Mouse (Mus musculus) left cerebral cortex, postnatal 4 days (tissue): ENCODE data around the gene Fam172a. TPM values are rescaled to one million over a fixed set of nuclear protein-coding genes. Genes with fewer than 3 reads are reported as not detected.

Experiments used
- DNase-seq: peaks from one replicate; pipeline ENCODE4 v3.0.0-alpha.2; 2022
- intact Hi-C: fragments of 180-260 bp; cut with DNase I; formaldehyde crosslinking; loops from one replicate; pipeline ENCODE4 v1.15.1; 2025
- total RNA-seq, 2 experiments: library from RNA; stranded (reverse); gene quantifications; 2 replicates each; pipeline ENCODE4 v1.2.3; 2021

Fam172a gene
- total RNA-seq, 2 experiments from 2014 or later = 49.4 to 54.2 TPM

DNA sequence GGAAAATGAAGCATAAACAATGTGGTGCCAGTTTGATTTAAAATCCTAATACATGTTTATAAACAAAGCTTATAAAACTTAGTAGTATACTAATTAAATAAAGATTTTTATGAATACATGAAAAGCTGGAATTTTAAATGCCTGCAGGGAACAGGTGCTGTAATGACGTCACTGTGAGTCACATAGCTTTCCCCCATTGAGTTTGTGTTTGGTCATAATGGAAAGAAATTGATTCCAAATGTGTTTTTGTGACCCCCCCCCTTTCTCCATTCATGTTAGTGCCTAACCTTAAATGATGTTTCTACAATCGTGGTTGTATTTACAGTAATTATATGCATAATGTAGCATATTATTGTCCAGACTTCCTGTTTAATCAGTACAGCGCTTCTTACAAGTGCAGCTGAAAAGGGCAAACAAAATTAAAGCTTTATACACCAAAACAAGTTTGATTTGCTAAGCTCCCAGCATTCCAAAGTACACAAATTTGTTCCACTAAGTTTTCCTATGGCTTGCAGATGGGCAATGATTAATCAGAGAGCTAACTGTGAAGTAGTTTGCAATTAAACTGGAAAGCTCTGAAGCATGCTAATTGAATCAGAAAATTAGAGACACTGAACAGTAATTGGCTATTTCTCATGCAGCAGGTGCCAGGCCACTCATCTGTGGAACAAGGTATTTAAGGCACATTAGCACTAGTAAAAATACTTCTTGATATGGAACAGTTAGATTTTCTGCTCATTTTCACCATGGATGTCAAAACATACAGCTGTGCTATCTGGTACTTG lies 398.1 kb downstream of the Fam172a start:
- intact Hi-C loops = loop anchor here (5.0 kb wide), 1 partner anchor 62 kb away; no protein-coding TSS in a partner anchor
- DNase-seq = no peak

DNA sequence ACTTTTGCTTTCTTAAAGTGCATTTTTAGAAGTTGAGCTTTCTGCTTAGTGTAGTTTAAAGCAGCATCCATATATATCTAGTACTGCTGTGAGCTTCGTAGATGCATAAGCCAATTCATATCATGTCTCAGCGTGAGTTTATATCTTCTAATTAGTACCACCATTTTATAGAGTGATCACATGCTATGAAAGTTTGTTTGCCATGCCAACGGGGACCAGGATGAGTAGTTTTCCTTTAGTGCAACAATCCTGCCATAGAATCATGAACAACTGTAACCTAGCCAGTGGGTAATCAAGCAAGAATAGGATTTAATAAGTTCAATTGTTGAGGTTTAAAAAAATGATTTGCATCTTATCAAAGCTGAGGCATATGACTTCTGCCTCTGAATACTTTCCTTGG lies 398.8 kb downstream of the Fam172a start:
- intact Hi-C loops = loop anchor here (5.0 kb wide), 1 partner anchor 62 kb away; no protein-coding TSS in a partner anchor
- no peak for DNase-seq

DNA sequence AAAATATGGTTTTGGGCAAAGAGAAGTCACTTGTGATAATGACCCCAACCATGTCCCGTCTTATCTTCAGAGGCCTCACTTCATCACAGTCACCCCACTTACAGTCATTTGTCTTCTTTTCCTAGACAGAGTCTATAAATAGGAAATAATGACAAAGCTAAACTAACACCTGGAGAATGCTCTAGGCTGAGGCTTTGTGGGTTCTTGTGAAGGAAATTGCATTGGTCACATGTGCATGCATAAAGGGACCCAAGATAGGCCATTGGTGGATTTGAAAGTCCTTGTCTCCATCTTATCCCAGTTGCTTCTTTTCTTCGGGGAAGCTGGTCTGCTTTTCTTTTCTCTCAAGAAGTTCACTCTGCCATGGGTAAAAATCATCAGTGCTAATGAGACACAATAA lies 400.5 kb downstream of the Fam172a start:
- intact Hi-C loops = loop anchor here (5.0 kb wide), 1 partner anchor 60 kb away; no protein-coding TSS in a partner anchor
- no peak for DNase-seq

DNA sequence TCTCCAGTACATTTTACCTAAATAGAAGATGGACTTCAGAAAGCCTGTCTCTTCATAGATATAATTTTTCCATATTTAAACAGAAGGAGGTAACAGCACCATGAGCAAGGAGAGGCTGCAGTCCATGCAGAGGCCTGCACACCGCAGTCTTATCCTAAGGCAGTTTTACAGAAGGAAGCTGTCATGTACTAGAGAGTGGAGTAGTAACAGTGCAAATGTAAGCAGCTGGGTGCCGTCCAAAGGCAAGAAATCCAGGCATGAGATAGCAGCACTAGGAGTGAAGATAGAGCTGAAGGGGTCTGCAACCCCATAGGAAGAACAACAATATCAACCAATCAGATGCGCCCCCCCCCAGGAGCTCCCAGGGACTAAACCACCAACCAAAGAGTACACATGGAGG lies 403.0 kb downstream of the Fam172a start:
- DNase-seq = no peak

DNA sequence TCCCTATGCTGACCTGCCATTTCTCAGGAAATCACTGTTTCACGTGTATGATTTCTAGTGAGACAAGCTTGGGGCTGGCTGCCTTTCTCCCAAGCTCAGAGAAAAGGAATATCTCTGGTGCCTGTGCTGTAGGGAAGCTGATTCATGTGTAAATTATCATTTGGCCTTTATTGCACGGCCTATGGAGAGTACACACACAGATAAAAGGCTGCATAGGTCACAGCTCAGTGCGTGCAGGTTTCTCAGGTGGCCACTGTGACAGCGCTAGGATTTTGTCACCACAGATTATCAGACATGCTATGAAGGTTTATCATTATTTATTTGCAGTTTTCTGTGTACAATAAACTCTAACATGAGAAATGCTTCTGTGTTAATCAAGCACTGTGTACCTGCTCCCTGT lies 408.8 kb downstream of the Fam172a start:
- intact Hi-C loops = no loop called here
- DNase-seq = no peak

More for the DNA sequence above, 403.0 kb downstream of the Fam172a start:
- intact Hi-C loops = loop anchor here (5.0 kb wide), 1 partner anchor 57 kb away; no protein-coding TSS in a partner anchor

DNA sequence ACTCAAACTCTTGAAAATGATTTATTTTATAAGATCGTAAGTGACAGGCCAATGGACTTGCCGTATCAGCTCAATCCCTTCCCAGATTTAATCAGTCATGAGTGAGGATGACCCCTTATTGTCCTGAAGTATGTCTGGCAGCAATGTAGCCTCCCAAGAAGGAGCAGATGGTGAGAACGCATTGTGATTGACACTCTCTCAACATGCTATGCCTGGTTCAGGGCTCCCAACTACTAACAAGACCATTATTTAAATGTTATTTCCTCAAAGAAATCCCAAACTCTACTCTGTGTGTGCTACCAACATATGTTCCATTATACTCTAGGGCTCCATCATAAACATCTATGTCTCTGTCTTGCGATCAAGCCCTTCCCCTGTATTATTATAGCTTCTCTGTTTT lies 412.1 kb downstream of the Fam172a start:
- DNase-seq = no peak
- intact Hi-C loops = no loop called here

DNA sequence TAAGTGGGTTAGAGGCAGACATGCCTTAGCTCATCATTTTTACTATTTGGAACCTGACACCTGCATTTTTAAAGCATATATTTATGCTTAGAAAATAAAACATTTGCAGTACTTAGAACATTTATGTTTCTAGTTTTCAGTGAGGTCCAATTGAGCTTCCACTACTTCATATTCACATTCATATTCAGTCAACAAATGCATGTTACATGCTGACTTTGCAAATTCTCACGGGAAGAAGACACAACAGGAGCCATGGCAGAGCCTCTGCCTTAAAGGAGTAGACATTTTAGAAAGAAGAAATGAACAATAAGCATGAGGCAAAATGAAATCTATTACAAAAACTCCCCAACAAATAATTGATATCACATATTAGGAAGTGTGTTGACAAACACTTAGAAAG lies 416.9 kb downstream of the Fam172a start:
- intact Hi-C loops = no loop called here
- DNase-seq = no peak

DNA sequence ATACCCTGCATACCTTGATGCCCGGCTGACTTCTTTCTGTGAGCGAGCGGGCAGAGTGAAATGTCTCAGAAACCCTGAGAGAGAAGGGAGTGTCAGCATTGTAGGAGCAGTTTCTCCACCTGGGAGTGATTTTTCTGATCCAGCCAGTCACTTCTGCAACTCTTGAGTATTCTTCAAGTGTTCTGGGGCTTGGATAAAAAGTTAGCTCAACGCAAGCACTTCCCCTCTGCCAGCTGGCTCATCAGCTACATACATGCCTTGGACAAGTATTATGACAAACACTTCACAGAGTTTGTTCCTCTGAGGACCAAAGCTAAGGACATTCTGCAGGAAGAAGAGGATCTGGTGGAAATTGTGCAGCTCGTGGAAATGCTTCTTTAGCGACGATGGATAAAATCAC lies 420.2 kb downstream of the Fam172a start:
- no peak for DNase-seq
- intact Hi-C loops = no loop called here

DNA sequence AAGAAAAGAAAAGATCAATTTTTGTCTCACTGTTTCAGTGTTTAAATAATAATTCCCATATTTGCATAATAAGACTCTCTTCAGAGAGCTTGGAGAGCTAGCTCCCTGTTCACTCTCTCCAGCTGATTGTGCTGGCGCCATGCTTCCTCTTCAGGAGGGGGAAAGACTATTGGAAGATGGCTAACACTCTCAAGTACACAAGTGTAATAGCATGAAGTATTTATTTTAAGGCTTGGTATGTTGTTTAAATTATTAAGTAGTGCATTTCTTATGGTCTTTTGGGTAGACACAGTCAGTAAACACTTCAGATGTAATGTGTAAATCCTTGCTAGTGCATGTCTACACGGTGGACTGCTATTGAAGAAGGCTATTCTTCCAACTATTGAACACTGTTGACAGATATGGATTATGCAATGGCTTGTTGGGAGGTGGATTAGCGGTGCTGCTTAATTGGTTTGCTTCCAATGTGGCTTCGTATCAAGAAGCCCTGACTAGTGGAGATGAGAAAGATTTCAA lies 422.1 kb downstream of the Fam172a start:
- intact Hi-C loops = no loop called here
- DNase-seq = no peak

DNA sequence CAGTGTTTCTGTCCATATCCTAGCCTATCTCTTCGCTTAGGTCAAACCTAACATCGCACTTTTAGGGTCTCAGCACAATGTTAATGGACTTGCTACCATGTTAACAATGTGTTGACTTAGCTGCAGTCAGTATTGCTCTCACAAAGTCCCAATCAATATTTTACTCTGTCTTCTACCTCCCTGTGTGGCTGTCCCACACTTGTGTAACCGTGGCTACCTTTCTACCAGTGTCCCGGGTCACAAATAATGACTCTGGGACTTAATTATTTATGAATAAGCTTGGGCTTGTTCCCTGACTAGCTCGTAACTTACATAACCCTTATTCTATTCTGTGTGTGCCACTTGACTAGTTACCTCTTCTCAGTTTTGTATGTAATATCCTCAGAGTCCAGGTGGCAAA lies 455.6 kb downstream of the Fam172a start:
- no peak for DNase-seq
- intact Hi-C loops = no loop called here

DNA sequence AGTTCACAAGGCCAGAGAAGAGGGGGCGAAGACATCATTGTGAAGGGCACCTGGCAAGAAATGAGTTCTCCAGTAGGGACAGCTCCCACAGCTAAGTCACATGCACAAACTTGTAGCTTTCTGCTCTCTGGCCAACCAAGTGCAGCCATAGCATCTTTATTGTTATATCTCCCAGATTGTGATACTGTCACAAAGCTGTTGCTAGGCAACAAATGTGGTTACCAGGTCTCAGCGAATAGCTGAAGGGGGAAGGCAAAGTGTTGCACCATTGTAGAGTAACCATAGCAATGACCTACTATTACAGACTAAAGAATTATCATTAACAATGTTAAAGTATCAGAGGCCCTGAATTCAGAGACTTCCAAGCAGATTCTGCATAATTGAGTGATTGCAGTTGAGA lies 460.3 kb downstream of the Fam172a start:
- intact Hi-C loops = loop anchor here (5.0 kb wide), 1 partner anchor 60 kb away; no protein-coding TSS in a partner anchor
- DNase-seq = no peak

DNA sequence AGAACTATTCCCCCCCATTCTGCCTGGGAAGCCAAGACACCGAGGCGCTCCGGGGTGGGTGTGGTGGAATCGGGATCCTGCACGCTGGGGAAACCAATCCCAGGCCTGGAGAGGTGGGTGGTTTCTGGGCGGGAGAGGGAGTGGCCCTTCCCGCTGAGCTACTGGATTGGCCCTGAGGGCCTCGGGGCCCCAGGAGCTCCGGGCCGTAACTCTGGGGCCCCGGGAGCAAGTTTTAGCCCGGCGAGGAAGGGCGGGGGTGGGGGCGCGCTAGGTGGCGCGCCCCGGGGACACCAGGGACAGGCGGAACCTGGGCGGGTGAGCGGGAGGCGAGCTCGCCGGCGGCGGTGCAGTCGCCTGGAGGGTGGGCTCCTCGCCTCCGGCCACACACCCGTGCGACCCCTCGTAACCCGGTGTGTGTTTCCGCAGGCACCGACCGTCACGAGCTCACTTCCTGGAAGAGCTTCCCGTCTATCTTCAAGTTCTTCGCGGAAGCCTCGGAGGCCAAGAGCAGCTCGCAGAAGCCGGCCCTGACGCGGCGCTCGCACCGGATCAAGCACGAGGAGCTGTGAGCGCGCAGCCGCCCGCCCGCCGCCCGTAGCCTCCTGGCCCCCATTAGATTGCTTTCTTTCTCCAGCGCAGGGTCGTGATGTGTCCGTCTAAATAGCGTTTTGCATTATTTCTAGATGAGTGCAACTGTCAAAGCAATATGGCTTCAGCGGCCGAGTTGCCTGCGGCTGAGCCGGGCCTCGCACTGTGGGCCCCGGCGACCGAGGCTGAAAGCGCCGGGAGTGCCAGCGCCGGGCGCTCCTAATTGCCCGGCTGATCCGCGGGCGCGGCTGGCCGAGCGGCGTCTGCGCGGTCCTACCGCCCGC lies 461.5 kb downstream of the Fam172a start:
- peak; percentile 76 for DNase-seq
- intact Hi-C loops = loop anchor here (5.0 kb wide), 1 partner anchor 61 kb away; no protein-coding TSS in a partner anchor

DNA sequence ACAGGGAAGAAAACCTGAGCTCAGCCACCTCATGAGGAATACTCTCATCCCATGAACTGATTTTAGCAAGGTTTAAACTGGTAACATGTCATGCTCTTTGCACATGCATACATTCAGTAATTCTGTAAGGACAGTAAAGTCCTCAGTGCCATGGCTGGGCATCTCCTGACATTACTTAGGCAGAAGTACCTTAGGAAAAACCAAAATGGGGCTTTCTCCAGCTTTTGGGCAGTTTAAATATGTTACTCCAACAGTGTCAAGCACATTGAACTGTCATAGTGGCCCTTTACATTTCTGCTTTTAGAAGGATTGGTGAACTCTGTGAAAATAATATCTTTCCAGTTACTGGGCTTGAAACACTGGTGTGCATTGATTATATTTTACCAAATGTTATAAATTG lies 463.1 kb downstream of the Fam172a start:
- intact Hi-C loops = loop anchor here (5.0 kb wide), 2 partner anchors 63 to 268 kb away; no protein-coding TSS in a partner anchor
- DNase-seq = no peak

DNA sequence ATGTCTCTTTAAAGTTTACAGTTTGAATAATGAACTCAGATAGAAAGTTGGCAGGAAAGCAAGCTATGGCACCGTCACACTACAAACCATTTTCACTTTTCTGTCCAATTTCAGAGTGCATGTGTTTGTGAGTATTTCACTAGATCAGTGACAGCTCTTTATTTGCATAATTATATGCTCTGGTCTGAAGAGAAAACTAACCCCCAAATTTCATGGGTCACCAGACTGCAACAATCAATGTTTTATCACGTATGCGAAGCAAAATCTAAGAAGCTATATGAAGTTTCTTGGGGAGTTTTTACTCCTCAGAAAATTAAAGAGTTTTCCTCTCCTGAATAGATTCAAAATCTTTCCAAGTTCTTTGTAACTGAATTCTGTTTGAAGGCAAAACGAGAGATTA lies 466.3 kb downstream of the Fam172a start:
- intact Hi-C loops = loop anchor here (5.0 kb wide), 1 partner anchor 271 kb away; no protein-coding TSS in a partner anchor
- DNase-seq = no peak

DNA sequence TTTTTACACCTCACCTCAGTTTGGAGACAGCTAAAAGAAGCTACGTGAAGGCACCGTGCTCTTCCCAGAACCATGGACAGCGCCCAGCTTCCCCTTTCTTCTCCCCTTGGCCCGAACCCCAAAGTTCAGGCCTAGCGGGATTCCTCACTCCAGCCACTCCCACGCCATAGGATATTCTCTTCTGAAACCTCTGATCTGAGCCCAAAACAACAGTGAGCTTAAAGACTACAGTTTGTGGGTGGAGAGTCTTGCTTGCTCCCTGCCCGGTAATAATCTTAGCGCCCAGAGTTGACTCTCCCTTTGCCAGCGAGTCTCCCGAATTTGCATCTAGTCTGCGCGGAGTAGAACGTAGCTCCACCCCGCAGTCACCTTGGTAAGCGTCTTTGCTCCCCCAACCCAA lies 469.5 kb downstream of the Fam172a start:
- DNase-seq = no peak
- intact Hi-C loops = loop anchor here (10.0 kb wide), 1 partner anchor 1197 kb away; no protein-coding TSS in a partner anchor

DNA sequence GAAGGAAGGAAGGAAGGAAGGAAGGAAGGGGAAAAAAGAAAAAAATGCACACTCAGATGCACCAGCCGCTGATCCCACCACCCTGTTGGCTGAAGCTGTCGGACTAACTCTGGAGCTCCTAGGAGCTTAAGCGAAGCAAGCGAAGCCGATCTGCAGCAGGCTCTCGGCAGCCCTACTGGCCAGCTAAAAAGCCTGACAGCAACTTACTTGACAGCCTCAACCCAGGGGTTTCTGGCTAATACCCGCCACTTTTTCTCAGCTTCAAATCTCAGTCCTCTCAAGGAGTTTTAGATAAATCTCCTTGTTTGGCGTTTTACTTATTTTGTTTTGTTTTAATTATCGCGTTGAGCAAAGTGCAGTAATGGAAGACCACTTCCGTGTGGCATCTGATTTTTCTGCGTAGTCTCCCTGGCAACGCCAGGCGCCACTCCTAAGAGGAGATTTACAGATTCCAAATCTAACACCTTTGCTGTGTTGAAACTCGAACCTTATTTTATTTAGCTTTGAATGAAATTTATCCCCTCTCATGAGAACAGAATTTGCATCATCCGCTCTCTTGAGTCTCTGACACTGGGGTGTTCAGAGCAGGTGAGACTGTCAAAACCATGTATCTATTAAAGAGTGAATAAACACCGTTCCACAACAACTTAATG lies 470.3 kb downstream of the Fam172a start:
- DNase-seq = peak; percentile 42
- intact Hi-C loops = loop anchor here (10.0 kb wide), 1 partner anchor 1197 kb away; no protein-coding TSS in a partner anchor

DNA sequence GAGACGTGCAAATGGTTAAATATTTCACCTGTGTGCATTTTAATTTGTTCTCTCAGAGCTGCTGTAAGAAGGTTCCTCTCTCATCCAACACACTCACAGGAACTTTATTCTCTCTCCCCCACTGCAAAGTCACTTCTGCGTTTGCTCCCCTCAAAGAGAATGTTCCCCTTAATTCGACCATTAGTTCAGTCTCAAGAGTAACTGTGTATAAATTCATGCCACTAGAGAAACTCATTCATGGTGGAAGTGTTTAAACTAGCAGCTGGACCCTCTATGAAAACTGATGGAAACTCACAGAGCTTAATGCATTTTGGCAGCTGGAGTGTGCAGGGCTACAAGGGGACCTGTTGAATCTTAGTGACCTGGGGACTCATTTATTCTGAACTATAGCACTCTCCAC lies 471.0 kb downstream of the Fam172a start:
- intact Hi-C loops = loop anchor here (10.0 kb wide), 1 partner anchor 1198 kb away; no protein-coding TSS in a partner anchor
- no peak for DNase-seq

DNA sequence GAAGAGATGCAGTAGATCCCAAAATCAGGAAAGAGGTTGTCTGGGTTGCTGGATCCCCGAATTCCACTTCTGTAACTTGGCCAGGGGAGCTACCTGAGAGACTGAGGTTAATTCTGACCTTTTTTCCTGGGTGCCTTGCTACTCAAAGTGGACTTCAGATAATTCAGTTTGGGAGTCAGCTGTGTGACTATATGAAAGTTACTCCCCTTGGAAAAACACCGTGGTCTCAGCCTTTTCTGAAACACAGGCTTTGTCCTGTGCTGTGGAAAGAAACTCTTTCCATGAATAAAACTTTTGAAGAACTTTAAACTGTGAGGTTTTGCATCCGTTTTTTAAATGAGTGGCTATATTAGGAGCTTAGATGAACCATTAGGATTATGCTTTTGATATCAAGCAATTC lies 472.4 kb downstream of the Fam172a start:
- intact Hi-C loops = loop anchor here (10.0 kb wide), 1 partner anchor 1199 kb away; no protein-coding TSS in a partner anchor
- DNase-seq = no peak

DNA sequence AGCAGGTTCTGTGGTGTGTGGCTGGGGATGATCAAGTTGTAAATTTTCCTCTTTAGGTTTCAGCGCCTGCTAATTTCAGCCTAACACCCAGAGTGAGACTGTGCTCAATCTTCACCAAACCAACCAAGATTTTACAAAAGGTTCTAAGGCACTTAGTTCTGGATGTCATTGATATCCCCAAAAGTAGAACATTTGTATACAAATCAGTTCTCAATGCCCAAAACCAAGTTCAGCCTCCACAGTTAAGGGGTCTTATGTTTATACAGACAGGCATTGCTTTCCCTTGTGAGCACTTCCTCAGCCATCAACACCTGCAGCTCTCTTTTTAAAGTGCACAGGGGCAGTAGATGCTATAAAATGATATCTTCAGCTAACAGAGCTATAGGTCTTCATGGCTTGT lies 473.1 kb downstream of the Fam172a start:
- DNase-seq = no peak
- intact Hi-C loops = loop anchor here (5.0 to 10.0 kb wide), 3 partner anchors 193 to 1200 kb away; no protein-coding TSS in a partner anchor

DNA sequence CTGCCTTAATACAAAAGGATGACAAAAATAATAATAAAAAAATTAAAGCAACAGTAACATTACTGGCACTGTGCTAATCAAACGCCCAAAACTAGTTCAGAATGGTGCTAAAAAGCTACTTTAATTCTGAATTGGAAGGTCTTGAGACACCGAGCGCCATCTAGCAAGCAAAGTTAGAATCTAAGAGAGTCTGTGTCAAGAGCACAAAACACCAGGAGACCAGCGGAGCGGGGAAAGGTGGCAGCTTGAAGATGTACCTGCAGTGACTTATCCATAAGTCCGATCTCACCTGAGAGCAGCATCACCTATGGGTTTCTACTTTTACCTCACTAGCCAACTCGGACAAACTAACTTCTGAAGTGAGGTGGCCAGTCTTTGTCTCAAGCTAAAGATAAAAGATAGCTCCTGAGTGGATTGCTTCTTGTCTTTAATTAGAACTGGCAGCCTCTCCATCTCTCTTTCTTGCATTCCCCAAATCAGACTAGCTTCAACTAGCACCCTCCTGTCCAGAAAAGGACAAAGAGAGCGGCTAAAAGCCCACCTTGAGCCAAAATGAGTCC lies 474.1 kb downstream of the Fam172a start:
- peak; percentile 35 for DNase-seq
- intact Hi-C loops = loop anchor here (5.0 to 10.0 kb wide), 3 partner anchors 194 to 1201 kb away; no protein-coding TSS in a partner anchor
